Mouse (Mus musculus) megakaryocyte, embryonic 14.5 days (primary cell): ENCODE results near the gene Stab2.

Experiments used
- FLI1 ChIP-seq: IDR thresholded peaks from 2 replicates; pipeline ENCODE4 v1.6.1; 2012; ENCODE audit warnings: low read length, inconsistent platforms, mixed read lengths
- GATA1 ChIP-seq: IDR thresholded peaks from 3 replicates; pipeline ENCODE4 v1.6.1; 2012; ENCODE audit warnings: mixed read lengths, low read length, inconsistent platforms, borderline replicate concordance

DNA sequence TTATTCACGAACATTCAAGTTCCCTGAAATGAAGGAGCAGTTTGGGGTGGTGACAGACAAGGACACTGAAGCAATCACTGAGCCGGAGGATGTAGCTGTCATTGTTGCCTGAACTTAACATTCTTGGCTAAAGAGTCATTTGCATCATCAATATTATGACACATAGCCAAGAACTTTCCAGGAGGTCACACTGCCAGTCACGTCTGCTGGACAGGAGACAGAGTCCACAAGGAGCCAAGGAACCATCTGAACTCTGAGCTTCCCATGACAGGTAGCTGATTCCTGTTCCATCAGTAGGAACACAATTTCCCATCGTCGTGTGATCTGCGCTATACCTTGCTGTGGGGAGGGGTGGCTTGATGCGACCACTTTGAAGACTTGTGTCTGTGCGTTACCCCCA is 24.9 kb upstream of the Stab2 start:
- TF ChIP-seq FLI1 = no peak
- no peak for TF ChIP-seq GATA1
